In genomic region chr7:102483665-102484064, GRCm38 (mm10) we compare ENCODE assay signal across 33 mouse cellular contexts. TPM values are rescaled to one million over a fixed set of nuclear protein-coding genes. Genes with fewer than 3 reads are reported as not detected.
A peak's percentile ranks its signal among the peaks of the same experiment; 100 is the strongest.
DNase-seq lines count a peak whose midpoint lies in the region; ATAC-seq lines count a peak whose summit lies in the region.
"Had no signal": no experiment of that assay in that cellular context is flagged by ENCODE, and none has a peak within 500 bp of the region (broad histone marks: within the 10 kb centered on the region; RNA-seq: fewer than 3 reads in every experiment).

No protein-coding gene starts in this region.

- no peak for ATAC-seq in heart, embryonic 13.5 days (ENCODE audit: extremely low read depth, insufficient number of reproducible peaks, low FRiP score, low TSS enrichment)
- ATAC-seq: activated CD4-positive, CD25-positive, alpha-beta regulatory T cell, adult 4 months; forebrain, embryonic 16.5 days; intestine, embryonic 15.5 days; midbrain, embryonic 16.5 days had no signal

- H3K9me3 ChIP-seq in heart, embryonic 13.5 days, result no peaks in the 10 kb centered on the region
- H3K9me3 ChIP-seq: embryonic facial prominence, embryonic 15.5 days; forebrain, embryonic 10.5 days; hindbrain, embryonic 15.5 days; intestine, embryonic 15.5 days; neural tube, embryonic 13.5 days had no signal

- H3K4me1 ChIP-seq in heart, embryonic 13.5 days, result peaks cover 37% of the 10 kb centered on the region
- H3K4me1 ChIP-seq: forebrain, embryonic 10.5 days; hindbrain, embryonic 15.5 days; intestine, embryonic 15.5 days; neural tube, embryonic 13.5 days had no signal

- H3K27me3 ChIP-seq in heart, embryonic 13.5 days (replicated peaks), result no peaks in the 10 kb centered on the region
- H3K27me3 ChIP-seq: embryonic facial prominence, embryonic 15.5 days; hindbrain, embryonic 15.5 days; intestine, embryonic 15.5 days; neural tube, embryonic 13.5 days had no signal

- peak; percentile 58 for DNase-seq in adrenal gland, adult 2 months
- no peak for DNase-seq in adrenal gland, postnatal 4 days (ENCODE audit: low spot score in 2 of 2)
- DNase-seq in heart, postnatal 4 days, result no peak
- peak; percentile 14 for DNase-seq in urinary bladder, postnatal 14 days (ENCODE audit: low spot score)
- no peak for DNase-seq in urinary bladder, postnatal 25 days (ENCODE audit: low spot score)
- no peak for DNase-seq in frontal cortex, postnatal 36 days (ENCODE audit: low spot score in 2 of 2)
- DNase-seq in cerebellum, adult 9-10 months, result no peak
- DNase-seq: cerebellum, adult 9-11 months; gastrocnemius, postnatal 14 days; kidney, adult 9 months; kidney, postnatal 25 days had no signal

- no peak overlapping the region for H3K4me2 ChIP-seq in heart, embryonic 13.5 days
- H3K4me2 ChIP-seq: embryonic facial prominence, embryonic 15.5 days; hindbrain, embryonic 15.5 days; intestine, embryonic 15.5 days; neural tube, embryonic 13.5 days had no signal

- no peaks in the 10 kb centered on the region for H3K36me3 ChIP-seq in heart, embryonic 13.5 days
- H3K36me3 ChIP-seq: embryonic facial prominence, embryonic 15.5 days; forebrain, embryonic 10.5 days; hindbrain, embryonic 15.5 days; intestine, embryonic 15.5 days; neural tube, embryonic 13.5 days had no signal

- WGBS in heart, embryonic 13.5 days, result 38% methylated on average over 2 of the region's 2 CpGs

- H3K9ac ChIP-seq in heart, embryonic 13.5 days, result no peak overlapping the region
- H3K9ac ChIP-seq: embryonic facial prominence, embryonic 15.5 days; hindbrain, embryonic 15.5 days; intestine, embryonic 15.5 days; neural tube, embryonic 13.5 days had no signal

- H3K4me3 ChIP-seq in heart, embryonic 13.5 days, result no peak overlapping the region
- H3K4me3 ChIP-seq: embryonic facial prominence, embryonic 15.5 days; forebrain, embryonic 10.5 days; hindbrain, embryonic 15.5 days; intestine, embryonic 15.5 days; layer of hippocampus, adult 2 months; myocyte; neural tube, embryonic 13.5 days had no signal

- H3K27ac ChIP-seq in heart, embryonic 13.5 days (replicated peaks), result 0 out of 2 replicates have a peak overlapping the region, but pooled peaks have one; percentile 12
- H3K27ac ChIP-seq: embryonic facial prominence, embryonic 15.5 days; forebrain, embryonic 10.5 days; hindbrain, embryonic 15.5 days; intestine, embryonic 15.5 days; layer of hippocampus, adult 2 months; neural tube, embryonic 13.5 days had no signal

RNA-seq across cellular contexts. Expression of gene Olfr543, which starts 2.2 kb away (rescaled TPM):
- not detected for total RNA-seq in adrenal gland, adult 2 months (2021)
- not detected in 2 replicates for polyA plus RNA-seq in adrenal gland, adult 2 months (2012; rRNA removed)
- not detected for total RNA-seq in adrenal gland, postnatal 4 days (2021)
- 0.36 TPM in 1 of 2 replicates, not detected in the other for polyA plus RNA-seq in heart, embryonic 13.5 days (2015; fragmentation: Nextera tagmentation; extraction: Ambion mirVana)
- not detected for total RNA-seq in heart, postnatal 4 days (2021)
- total RNA-seq: common myeloid progenitor, adult 5-6 weeks; gastrocnemius, postnatal 14 days; heart, adult 18-20 months; hematopoietic stem cell, adult 5-6 weeks; layer of hippocampus, adult 2 months; layer of hippocampus, postnatal 25 days; liver, adult 2 months had no signal
- polyA plus RNA-seq: liver, adult 2 months; myocyte; spleen, adult 2 months; testis, adult 2 months; urinary bladder, adult 2 months had no signal

RNA-seq across cellular contexts. Expression of gene Olfr544, which starts 4.4 kb away (rescaled TPM):
- total RNA-seq in adrenal gland, adult 2 months (2021), result not detected
- polyA plus RNA-seq in adrenal gland, adult 2 months (2012; rRNA removed), result not detected in 2 replicates
- total RNA-seq in adrenal gland, postnatal 4 days (2021), result not detected
- polyA plus RNA-seq in heart, embryonic 13.5 days (2015; fragmentation: Nextera tagmentation; extraction: Ambion mirVana), result not detected in 2 replicates
- total RNA-seq in heart, postnatal 4 days (2021), result not detected
- total RNA-seq: common myeloid progenitor, adult 5-6 weeks; ES-E14; gastrocnemius, postnatal 14 days; heart, adult 18-20 months; hematopoietic stem cell, adult 5-6 weeks; layer of hippocampus, adult 2 months; layer of hippocampus, postnatal 25 days; liver, adult 2 months had no signal
- polyA plus RNA-seq: intestine, embryonic 15.5 days; liver, adult 2 months; myocyte; neural tube, embryonic 13.5 days; spleen, adult 2 months; testis, adult 2 months; urinary bladder, adult 2 months had no signal

RNA-seq across cellular contexts. Expression of gene Olfr545, which starts 15.7 kb away (rescaled TPM):
- total RNA-seq in adrenal gland, adult 2 months (2021), result not detected
- not detected in 2 replicates for polyA plus RNA-seq in adrenal gland, adult 2 months (2012; rRNA removed)
- not detected for total RNA-seq in adrenal gland, postnatal 4 days (2021)
- polyA plus RNA-seq in heart, embryonic 13.5 days (2015; fragmentation: Nextera tagmentation; extraction: Ambion mirVana), result 0.04 and 0.13 TPM in 2 replicates
- total RNA-seq in heart, postnatal 4 days (2021), result not detected
- total RNA-seq: common myeloid progenitor, adult 5-6 weeks; ES-E14; gastrocnemius, postnatal 14 days; heart, adult 18-20 months; hematopoietic stem cell, adult 5-6 weeks; layer of hippocampus, adult 2 months; layer of hippocampus, postnatal 25 days; liver, adult 2 months had no signal
- polyA plus RNA-seq: activated CD4-positive, CD25-positive, alpha-beta regulatory T cell, adult 4 months; embryonic facial prominence, embryonic 15.5 days; forebrain, embryonic 16.5 days; liver, adult 2 months; liver, embryonic 16.5 days; myocyte; spleen, adult 2 months; testis, adult 2 months; urinary bladder, adult 2 months had no signal

RNA-seq across cellular contexts. Expression of gene Rrm1, which starts 42.2 kb away (rescaled TPM):
- total RNA-seq in adrenal gland, adult 2 months (2021), result 10 to 100 TPM; 16.8 to 20.1 TPM
- 3.2 and 4.1 TPM in 2 replicates for polyA plus RNA-seq in adrenal gland, adult 2 months (2012; rRNA removed)
- total RNA-seq in adrenal gland, postnatal 4 days (2021), result 10 to 100 TPM; 72.0 to 73.4 TPM
- 126 and 130 TPM in 2 replicates for polyA plus RNA-seq in heart, embryonic 13.5 days (2015; fragmentation: Nextera tagmentation; extraction: Ambion mirVana)
- 100 to 1,000 TPM; 101 to 103 TPM for total RNA-seq in heart, postnatal 4 days (2021)

RNA-seq across cellular contexts. Expression of gene Olfr547, which starts 50.9 kb away (rescaled TPM):
- total RNA-seq in adrenal gland, adult 2 months (2021), result not detected
- not detected in 2 replicates for polyA plus RNA-seq in adrenal gland, adult 2 months (2012; rRNA removed)
- total RNA-seq in adrenal gland, postnatal 4 days (2021), result not detected
- not detected in 2 replicates for polyA plus RNA-seq in heart, embryonic 13.5 days (2015; fragmentation: Nextera tagmentation; extraction: Ambion mirVana)
- not detected for total RNA-seq in heart, postnatal 4 days (2021)
- total RNA-seq: common myeloid progenitor, adult 5-6 weeks; ES-E14; gastrocnemius, postnatal 14 days; heart, adult 18-20 months; hematopoietic stem cell, adult 5-6 weeks; layer of hippocampus, adult 2 months; layer of hippocampus, postnatal 25 days; liver, adult 2 months had no signal
- polyA plus RNA-seq: activated CD4-positive, CD25-positive, alpha-beta regulatory T cell, adult 4 months; embryonic facial prominence, embryonic 15.5 days; forebrain, embryonic 10.5 days; forebrain, embryonic 16.5 days; hindbrain, embryonic 15.5 days; intestine, embryonic 15.5 days; limb, embryonic 11.5 days; liver, adult 2 months; liver, embryonic 16.5 days; midbrain, embryonic 16.5 days; myocyte; neural tube, embryonic 13.5 days; spleen, adult 2 months; testis, adult 2 months; urinary bladder, adult 2 months had no signal

Comparison
In these comparisons a context has a peak if more than half of its experiments do, and no peak if none do; other contexts are left out.
1. DNase-seq: peak in adrenal gland, adult 2 months (single experiment) and urinary bladder, postnatal 14 days (single experiment); none in adrenal gland, postnatal 4 days (0 of 2), heart, postnatal 4 days (single experiment), urinary bladder, postnatal 25 days (single experiment), frontal cortex, postnatal 36 days (0 of 2) and cerebellum, adult 9-10 months (single experiment).